Mouse (Mus musculus) midbrain, embryonic 12.5 days (tissue): ENCODE measurements around the gene Lrig1. TPM values are rescaled to one million over a fixed set of nuclear protein-coding genes. Genes with fewer than 3 reads are reported as not detected.
A peak's percentile ranks its signal among the peaks of the same experiment; 100 is the strongest.

Experiments used
- ATAC-seq: fragments of 200-750 bp; cut with Nextera tagmentation; 2 replicates; pipeline ENCODE4 v1.8.0; 2017; ENCODE audit warnings: low read depth, moderate TSS enrichment, moderate library complexity; ENCODE audit not compliant: low FRiP score
- H3K27ac ChIP-seq: fragments of 300-500 bp; sonication (generic); replicated peaks from 2 replicates; pipeline ENCODE4 v1.5.1; 2016; ENCODE audit warnings: mild to moderate bottlenecking
- H3K27me3 ChIP-seq: fragments of 300-500 bp; sonication (generic); 2 replicates; pipeline ENCODE4 v1.6.1; 2016; ENCODE audit warnings: mild to moderate bottlenecking
- H3K36me3 ChIP-seq: fragments of 300-500 bp; sonication (generic); 2 replicates; pipeline ENCODE4 v1.6.1; 2016
- H3K4me1 ChIP-seq: fragments of 300-500 bp; sonication (generic); 2 replicates; pipeline ENCODE4 v1.6.1; 2016
- H3K4me2 ChIP-seq: fragments of 300-500 bp; sonication (generic); replicated peaks from 2 replicates; pipeline ENCODE4 v1.6.1; 2016; ENCODE audit warnings: mild to moderate bottlenecking, moderate library complexity
- H3K4me3 ChIP-seq: fragments of 300-500 bp; sonication (generic); 2 replicates; pipeline ENCODE4 v1.5.1; 2016; ENCODE audit warnings: mild to moderate bottlenecking
- H3K9ac ChIP-seq: fragments of 300-500 bp; sonication (generic); replicated peaks from 2 replicates; pipeline ENCODE4 v1.6.1; 2016; ENCODE audit warnings: mild to moderate bottlenecking, moderate library complexity
- H3K9me3 ChIP-seq: fragments of 300-500 bp; sonication (generic); 2 replicates; pipeline ENCODE4 v1.6.1; 2016; ENCODE audit warnings: mild to moderate bottlenecking
- WGBS: fragments of 180-500 bp; shearing (Covaris S2); methylation state at CpG from one replicate; pipeline ENCODE4 v1.1.7; 2016; 5-methylcytosine and 5-hydroxymethylcytosine counted together
- polyA plus RNA-seq: library from polyadenylated mRNA; unstranded; fragments of >200 nt; fragmentation: Nextera tagmentation; extraction: Ambion mirVana; gene quantifications from 2 replicates; pipeline ENCODE4 v1.2.1, GENCODE M21; 2016

The Lrig1 gene
- polyA plus RNA-seq, 1 experiment from 2014 or later, result 14.4 TPM

DNA sequence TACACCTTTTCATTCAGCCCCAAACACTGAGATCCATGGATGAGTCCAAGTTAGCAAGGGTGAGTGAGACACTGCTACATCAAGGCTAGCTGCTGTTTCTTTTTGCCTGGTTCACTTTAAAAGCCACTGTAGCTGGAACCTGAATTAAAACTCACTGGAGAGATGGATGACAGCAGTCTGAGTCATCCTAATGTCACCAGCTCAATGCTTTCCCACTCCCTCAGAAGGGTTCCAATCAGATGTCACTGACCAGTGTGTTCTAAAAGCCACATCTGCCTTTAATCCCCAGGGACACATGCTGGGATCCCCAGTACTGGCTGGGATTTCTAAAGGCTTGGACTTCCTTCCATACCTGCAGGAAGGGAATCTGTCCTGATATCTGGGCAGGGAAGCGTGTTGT is 57.9 kb downstream of the Lrig1 start:
- Histone ChIP-seq H3K36me3 (peaks cover 4% of the 10 kb centered on the region; the same call in 1 of the 2 replicates), H3K9me3 (no peaks in the 10 kb centered on the region), H3K4me3 (no peak overlapping the region), H3K4me1 (peaks cover 25% of the 10 kb centered on the region), H3K4me2 (no peak overlapping the region), H3K9ac (no peak overlapping the region), H3K27ac (no peak overlapping the region), H3K27me3 (no peaks in the 10 kb centered on the region)
- no peak for ATAC-seq
- WGBS, result 76% methylated on average over 1 of the region's 1 CpGs

DNA sequence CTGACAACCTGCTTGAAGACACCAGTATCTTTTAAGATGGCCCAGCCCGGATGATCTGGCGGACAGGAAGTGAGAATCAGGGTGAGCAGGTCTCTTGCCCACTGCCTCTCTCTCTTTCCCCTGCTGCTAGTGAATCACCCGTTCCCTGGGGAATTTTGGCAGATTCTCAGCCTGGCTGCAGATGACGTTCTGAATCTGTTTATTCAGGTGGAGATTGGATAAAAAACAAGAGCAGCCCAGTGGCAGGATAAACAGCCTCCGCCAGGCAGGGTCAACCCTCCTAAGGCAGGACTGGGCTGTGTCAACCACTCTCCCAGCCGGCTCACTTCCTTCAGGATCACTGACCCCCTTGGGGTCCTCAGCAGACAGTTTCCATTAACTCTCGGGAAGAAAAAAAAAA is 59.7 kb downstream of the Lrig1 start:
- H3K9me3 ChIP-seq, result no peaks in the 10 kb centered on the region
- H3K9ac ChIP-seq, result no peak overlapping the region
- no peak overlapping the region for H3K4me2 ChIP-seq
- H3K4me1 ChIP-seq, result peaks cover 31% of the 10 kb centered on the region
- ATAC-seq, result no peak
- no peak overlapping the region for H3K4me3 ChIP-seq
- peaks cover 4% of the 10 kb centered on the region; the same call in 1 of the 2 replicates for H3K36me3 ChIP-seq
- H3K27ac ChIP-seq, result 0 out of 2 replicates have a peak overlapping the region, but pooled peaks have one; percentile 20
- no peaks in the 10 kb centered on the region for H3K27me3 ChIP-seq
- WGBS, result 48% methylated on average over 7 of the region's 7 CpGs

DNA sequence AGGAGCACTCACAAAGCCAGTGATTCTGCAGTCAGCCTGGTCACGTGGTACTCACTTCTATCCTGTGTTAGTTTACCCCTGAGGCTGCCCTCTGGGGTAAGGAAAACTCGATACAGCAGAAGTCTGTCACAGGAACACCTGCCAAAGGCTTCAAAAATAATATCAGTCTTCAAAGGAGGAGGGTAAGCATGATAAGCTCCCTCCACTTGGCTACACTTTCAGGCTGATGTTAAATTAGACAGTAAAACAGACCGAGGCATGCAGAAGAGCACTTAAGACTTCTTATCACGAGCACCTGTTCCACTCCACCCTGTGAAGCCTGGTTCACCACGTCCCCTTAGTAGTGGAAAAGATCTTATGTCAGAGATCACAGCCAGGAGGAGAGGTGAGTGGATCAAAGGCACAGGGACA is 62.9 kb downstream of the Lrig1 start:
- Histone ChIP-seq H3K4me3 (no peak overlapping the region), H3K4me1 (peaks cover 45% of the 10 kb centered on the region), H3K9ac (no peak overlapping the region), H3K36me3 (no peaks in the 10 kb centered on the region), H3K27ac (no peak overlapping the region), H3K4me2 (no peak overlapping the region), H3K27me3 (no peaks in the 10 kb centered on the region), H3K9me3 (no peaks in the 10 kb centered on the region)
- 72% methylated on average over 5 of the region's 5 CpGs for WGBS
- ATAC-seq, result no peak

DNA sequence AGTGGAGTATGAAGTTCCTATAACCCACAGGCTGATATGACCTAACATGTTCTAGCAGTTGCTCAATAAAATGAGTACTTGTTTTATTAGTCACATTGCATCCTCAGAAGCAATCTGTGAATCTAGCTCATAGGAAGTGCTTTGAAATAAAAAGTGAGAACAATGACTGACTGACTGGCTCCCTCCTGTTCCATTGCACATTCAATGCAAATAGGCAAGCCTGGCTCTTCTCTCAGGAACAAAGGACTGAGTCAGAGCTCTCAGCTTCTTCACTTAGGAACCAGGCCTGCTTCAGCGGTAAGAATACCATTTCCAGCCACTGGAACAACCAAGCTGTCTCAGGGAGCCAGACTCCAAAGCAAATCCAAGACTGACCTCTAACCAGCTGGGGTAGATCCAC is 64.6 kb downstream of the Lrig1 start:
- no peaks in the 10 kb centered on the region for H3K27me3 ChIP-seq
- no peak for ATAC-seq
- no peak overlapping the region for H3K4me2 ChIP-seq
- H3K9ac ChIP-seq, result no peak overlapping the region
- H3K36me3 ChIP-seq, result no peaks in the 10 kb centered on the region
- H3K4me3 ChIP-seq, result no peak overlapping the region
- H3K27ac ChIP-seq, result peak overlapping the region; percentile 52; the same call in 1 of the 2 replicates
- H3K4me1 ChIP-seq, result peaks cover 57% of the 10 kb centered on the region
- no peaks in the 10 kb centered on the region for H3K9me3 ChIP-seq
- 35% methylated on average over 1 of the region's 1 CpGs for WGBS

GRCm38 (mm10) chr6:94634710-94635109 is 65.2 kb downstream of the Lrig1 start:
- Histone ChIP-seq H3K27me3 (no peaks in the 10 kb centered on the region), H3K4me1 (peaks cover 58% of the 10 kb centered on the region), H3K4me2 (no peak overlapping the region), H3K9me3 (no peaks in the 10 kb centered on the region), H3K27ac (no peak overlapping the region), H3K9ac (no peak overlapping the region), H3K36me3 (no peaks in the 10 kb centered on the region), H3K4me3 (no peak overlapping the region)
- no peak for ATAC-seq
- WGBS, result 68% methylated on average over 9 of the region's 9 CpGs

GRCm38 (mm10) chr6:94634274-94634673 is 65.7 kb downstream of the Lrig1 start:
- ATAC-seq, result no peak
- Histone ChIP-seq H3K9me3 (no peaks in the 10 kb centered on the region), H3K27ac (no peak overlapping the region)

DNA sequence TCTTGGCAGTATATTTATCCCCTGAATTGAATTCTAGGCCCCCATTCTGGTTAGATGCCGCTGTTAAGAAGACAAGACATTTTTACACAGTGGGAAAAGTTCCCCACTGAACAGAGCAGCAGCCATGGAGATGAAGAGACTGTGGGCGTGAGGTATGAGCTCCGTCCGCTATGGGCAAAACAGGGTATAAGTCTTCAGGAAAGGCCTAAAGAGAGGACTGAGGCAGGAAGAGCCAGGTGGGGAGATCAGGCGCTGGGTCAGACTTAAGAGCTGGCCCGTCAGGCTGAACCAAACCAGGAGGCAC is 68.2 kb downstream of the Lrig1 start:
- H3K27ac ChIP-seq, result peak overlapping the region; percentile 83
- peaks cover 72% of the 10 kb centered on the region for H3K4me1 ChIP-seq
- 46% methylated on average over 6 of the region's 6 CpGs for WGBS
- no peak overlapping the region for H3K4me3 ChIP-seq
- no peaks in the 10 kb centered on the region for H3K9me3 ChIP-seq
- H3K36me3 ChIP-seq, result peaks cover 8% of the 10 kb centered on the region; the same call in 1 of the 2 replicates
- ATAC-seq, result peak; percentile 32; the same call in 1 of the 2 replicates
- H3K4me2 ChIP-seq, result no peak overlapping the region
- H3K27me3 ChIP-seq, result no peaks in the 10 kb centered on the region
- H3K9ac ChIP-seq, result no peak overlapping the region

More at GRCm38 (mm10) chr6:94634274-94634673, 65.7 kb downstream of the Lrig1 start:
- Histone ChIP-seq H3K4me1 (peaks cover 62% of the 10 kb centered on the region), H3K27me3 (no peaks in the 10 kb centered on the region), H3K4me3 (no peak overlapping the region), H3K36me3 (no peaks in the 10 kb centered on the region), H3K9ac (no peak overlapping the region), H3K4me2 (no peak overlapping the region)
- WGBS, result 90% methylated on average over 4 of the region's 4 CpGs

GRCm38 (mm10) chr6:94631051-94631778 is 68.7 kb downstream of the Lrig1 start:
- no peak overlapping the region for H3K4me2 ChIP-seq
- WGBS, result 37% methylated on average over 7 of the region's 7 CpGs
- H3K4me1 ChIP-seq, result peaks cover 69% of the 10 kb centered on the region
- peak overlapping the region; percentile 83 for H3K27ac ChIP-seq
- no peaks in the 10 kb centered on the region for H3K27me3 ChIP-seq
- no peak overlapping the region for H3K4me3 ChIP-seq
- peaks cover 14% of the 10 kb centered on the region; the same call in 1 of the 2 replicates for H3K36me3 ChIP-seq
- H3K9ac ChIP-seq, result no peak overlapping the region
- no peaks in the 10 kb centered on the region for H3K9me3 ChIP-seq
- peak; percentile 88 for ATAC-seq

- no peak for ATAC-seq
- Histone ChIP-seq H3K27me3 (no peaks in the 10 kb centered on the region), H3K4me3 (no peak overlapping the region), H3K27ac (no peak overlapping the region), H3K4me2 (no peak overlapping the region), H3K9me3 (no peaks in the 10 kb centered on the region), H3K36me3 (peaks cover 30% of the 10 kb centered on the region), H3K4me1 (peaks cover 55% of the 10 kb centered on the region), H3K9ac (no peak overlapping the region)
- WGBS, result 77% methylated on average over 6 of the region's 6 CpGs
These were observed 71.2 kb downstream of the Lrig1 start for GRCm38 (mm10) chr6:94628787-94629186.

DNA sequence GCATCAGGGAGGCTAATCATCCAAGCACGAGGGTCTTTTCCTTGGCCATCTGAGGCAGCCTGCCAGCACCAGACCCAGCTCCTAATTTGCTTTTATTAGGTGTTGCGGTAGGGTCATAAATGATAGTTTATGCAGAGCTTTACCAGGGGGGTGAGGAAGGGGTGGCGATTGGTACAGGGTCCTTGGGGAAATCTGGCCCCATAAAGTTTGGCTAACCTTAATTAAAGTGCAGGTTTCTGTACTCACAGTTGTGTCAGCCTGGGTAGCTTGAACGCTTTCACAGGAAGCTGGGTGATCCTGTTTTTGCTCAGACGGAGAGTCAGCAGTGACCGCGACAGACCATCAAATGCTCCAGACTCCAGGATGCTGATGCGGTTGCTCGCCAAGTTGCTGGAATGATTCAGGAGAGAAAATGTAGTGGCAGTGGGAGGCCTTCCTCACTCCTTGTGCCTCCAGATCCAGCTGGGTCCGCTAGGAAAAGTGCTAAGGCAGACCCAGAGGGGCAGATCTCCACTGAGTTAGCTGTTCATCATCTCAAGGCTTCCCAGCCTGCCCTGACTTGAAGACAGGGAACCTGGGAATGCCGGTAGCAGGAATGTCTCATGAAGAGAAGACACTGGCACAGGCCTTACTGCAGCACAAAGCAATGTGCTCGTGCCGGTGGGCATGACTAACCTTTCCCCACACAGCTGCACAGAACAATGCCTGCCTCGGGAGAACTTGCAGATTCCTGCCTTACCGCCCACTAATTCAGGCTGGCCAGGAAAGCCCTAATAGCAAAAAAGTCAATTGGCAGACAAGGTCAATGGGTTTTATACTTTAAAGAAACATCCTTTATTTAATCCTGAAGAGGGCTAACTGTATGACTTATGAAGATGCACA is 72.0 kb downstream of the Lrig1 start:
- Histone ChIP-seq H3K4me1 (peaks cover 55% of the 10 kb centered on the region), H3K4me2 (no peak overlapping the region), H3K27me3 (no peaks in the 10 kb centered on the region), H3K9me3 (no peaks in the 10 kb centered on the region), H3K27ac (no peak overlapping the region), H3K36me3 (peaks cover 36% of the 10 kb centered on the region), H3K4me3 (no peak overlapping the region), H3K9ac (no peak overlapping the region)
- ATAC-seq, result no peak
- WGBS, result 64% methylated on average over 15 of the region's 15 CpGs

GRCm38 (mm10) chr6:94626807-94627206 is 73.2 kb downstream of the Lrig1 start:
- 68% methylated on average over 2 of the region's 2 CpGs for WGBS
- Histone ChIP-seq H3K4me2 (no peak overlapping the region), H3K27ac (no peak overlapping the region), H3K9ac (no peak overlapping the region), H3K4me3 (no peak overlapping the region), H3K36me3 (peaks cover 48% of the 10 kb centered on the region), H3K27me3 (no peaks in the 10 kb centered on the region), H3K4me1 (peaks cover 45% of the 10 kb centered on the region), H3K9me3 (no peaks in the 10 kb centered on the region)
- no peak for ATAC-seq

- Histone ChIP-seq H3K27ac (no peak overlapping the region), H3K36me3 (peaks cover 57% of the 10 kb centered on the region), H3K4me1 (peaks cover 36% of the 10 kb centered on the region), H3K27me3 (no peaks in the 10 kb centered on the region), H3K9me3 (no peaks in the 10 kb centered on the region), H3K4me2 (no peak overlapping the region), H3K4me3 (no peak overlapping the region), H3K9ac (no peak overlapping the region)
- 92% methylated on average over 5 of the region's 5 CpGs for WGBS
- no peak for ATAC-seq
These were observed 74.1 kb downstream of the Lrig1 start for GRCm38 (mm10) chr6:94625896-94626295.
